Mouse (Mus musculus): ENCODE measurements around the gene Fam172a.

DNA sequence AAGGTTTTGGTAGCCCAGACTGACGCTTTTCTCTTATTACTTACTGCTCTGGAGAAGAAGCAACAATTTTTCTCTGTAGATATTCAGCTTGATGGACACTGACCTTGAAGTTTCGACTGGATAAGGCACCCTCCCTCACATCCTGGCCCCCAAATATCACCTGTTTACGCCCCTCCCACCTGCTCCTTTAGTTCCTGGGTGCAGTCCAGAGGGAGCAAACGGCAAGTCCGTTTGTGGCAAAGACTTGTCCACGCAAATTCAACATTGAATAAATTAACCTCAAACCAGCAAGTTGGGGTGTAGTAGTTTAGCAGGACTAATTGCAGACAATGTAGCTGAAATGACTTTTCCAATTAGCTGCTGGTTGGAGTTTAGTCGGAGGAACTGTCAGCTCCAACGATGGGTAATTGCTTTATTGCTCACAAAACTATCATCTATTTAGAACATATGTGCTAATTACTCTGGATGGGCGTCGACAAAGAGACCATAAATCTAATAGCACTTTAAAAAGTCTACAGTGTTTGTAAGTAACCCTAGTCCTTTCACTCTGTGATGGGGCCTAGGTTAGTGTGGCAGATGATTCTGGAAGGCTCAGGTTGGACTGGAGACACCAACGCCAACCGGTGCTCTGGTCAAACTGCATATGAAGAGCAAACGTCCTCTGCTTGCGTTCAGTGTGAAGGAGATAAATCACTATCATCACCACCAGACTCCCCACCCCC, 507.0 kb downstream of the Fam172a start:
- TF ChIP-seq CTCF (IDR thresholded peaks at IDR 0.05; ENCODE audit: low read depth) (no peak), EP300 (IDR thresholded peaks at IDR 0.05; ENCODE audit: low read depth) (no peak)

Data from liver, postnatal 0 days (tissue).